ENCODE assay signal across 8 mouse cellular contexts in genomic region chr7:126897390-126898101, GRCm38 (mm10). TPM values are rescaled to one million over a fixed set of nuclear protein-coding genes. Genes with fewer than 3 reads are reported as not detected.
DNase-seq lines count a peak whose midpoint lies in the region; ATAC-seq and TF ChIP-seq lines count a peak whose summit lies in the region.

No protein-coding gene starts in this region.

- no peaks in the 10 kb centered on the region for H3K27me3 ChIP-seq in C2C12 (ENCODE audit: control insufficient read depth, insufficient read depth, insufficient read length)
- H3K27me3 ChIP-seq in forebrain, embryonic 15.5 days: no peaks in the 10 kb centered on the region
- no peaks in the 10 kb centered on the region for H3K27me3 ChIP-seq in lung, embryonic 14.5 days (ENCODE audit: insufficient read depth, low read length)
- H3K27me3 ChIP-seq in neural tube, embryonic 14.5 days (ENCODE audit: control insufficient read depth, insufficient read depth, low read length): no peaks in the 10 kb centered on the region

- WGBS in forebrain, embryonic 15.5 days: 24% methylated on average over 16 of the region's 16 CpGs
- WGBS in lung, embryonic 14.5 days: 24% methylated on average over 15 of the region's 16 CpGs
- 24% methylated on average over 16 of the region's 16 CpGs for WGBS in neural tube, embryonic 14.5 days

- peak overlapping the region; percentile 66 for H3K9ac ChIP-seq in forebrain, embryonic 15.5 days (replicated peaks)
- peak overlapping the region; percentile 77 for H3K9ac ChIP-seq in lung, embryonic 14.5 days
- H3K9ac ChIP-seq in neural tube, embryonic 14.5 days (replicated peaks; ENCODE audit: low read depth, low read length): peak overlapping the region; percentile 87

- no peaks in the 10 kb centered on the region for H3K79me3 ChIP-seq in C2C12 (ENCODE audit: low read depth)

- H3K79me2 ChIP-seq in C2C12 (ENCODE audit: control insufficient read depth, insufficient read depth): no peaks in the 10 kb centered on the region

- peak overlapping the region; percentile 73 for H3ac ChIP-seq in C2C12 (ENCODE audit: control insufficient read depth, insufficient read length, low read depth)

- no peak; the same call in 1 of the 2 replicates for ATAC-seq in forebrain, embryonic 15.5 days (replicated peaks)
- peak; percentile 49 for ATAC-seq in inflammation-experienced regulatory T-cells, adult 6 months
- ATAC-seq in lung, embryonic 14.5 days (ENCODE audit: insufficient read depth): no peak; the same call in 1 of the 2 replicates
- peak; percentile 44 for ATAC-seq in neural tube, embryonic 14.5 days (ENCODE audit: low read depth)

- no peaks in the 10 kb centered on the region for H3K9me3 ChIP-seq in forebrain, embryonic 15.5 days
- H3K9me3 ChIP-seq in lung, embryonic 14.5 days (ENCODE audit: low read depth, low read length): no peaks in the 10 kb centered on the region
- H3K9me3 ChIP-seq in neural tube, embryonic 14.5 days (ENCODE audit: control insufficient read depth, low read length): no peaks in the 10 kb centered on the region

- peak; percentile 83 for DNase-seq in MEL-GATA-1-ER (ENCODE audit: extremely low read depth, low read depth)
- DNase-seq in lung, embryonic 14.5 days: peak; percentile 39
- no peak for DNase-seq in ovary, adult 18-20 months (ENCODE audit: low spot score)
- DNase-seq in right cerebral cortex, adult 18-20 months: no peak

- peak overlapping the region; percentile 50 for H3K4me2 ChIP-seq in forebrain, embryonic 15.5 days (replicated peaks)
- H3K4me2 ChIP-seq in lung, embryonic 14.5 days: peak overlapping the region; percentile 95
- peak overlapping the region; percentile 78 for H3K4me2 ChIP-seq in neural tube, embryonic 14.5 days (ENCODE audit: low read depth, low read length)

- H3K4me1 ChIP-seq in forebrain, embryonic 15.5 days: peaks cover 16% of the 10 kb centered on the region
- H3K4me1 ChIP-seq in lung, embryonic 14.5 days (ENCODE audit: insufficient read depth): peaks cover 10% of the 10 kb centered on the region
- peaks cover 11% of the 10 kb centered on the region; the same call in 1 of the 2 replicates for H3K4me1 ChIP-seq in neural tube, embryonic 14.5 days (ENCODE audit: control insufficient read depth, insufficient read depth, low read length)

- TF ChIP-seq CTCF in C2C12 (IDR thresholded peaks at IDR 0.05; ENCODE audit: control insufficient read depth, insufficient read depth, insufficient read length): no peak
- TF ChIP-seq CTCF in lung, embryonic 14.5 days (IDR thresholded peaks at IDR 0.05; ENCODE audit: low read depth): no peak

- peak overlapping the region; percentile 82 for H3K27ac ChIP-seq in forebrain, embryonic 15.5 days (replicated peaks)
- peak overlapping the region; percentile 60; the same call in 1 of the 2 replicates for H3K27ac ChIP-seq in lung, embryonic 14.5 days (ENCODE audit: low read depth)
- peak overlapping the region; percentile 91 for H3K27ac ChIP-seq in neural tube, embryonic 14.5 days (ENCODE audit: low read depth, low read length)

- H3K4me3 ChIP-seq in C2C12 (ENCODE audit: insufficient read depth, poor library complexity, severe bottlenecking): peak overlapping the region; percentile 34
- peak overlapping the region; percentile 57 for H3K4me3 ChIP-seq in forebrain, embryonic 15.5 days
- H3K4me3 ChIP-seq in lung, embryonic 14.5 days (ENCODE audit: low read depth, low read length): peak overlapping the region; percentile 71
- peak overlapping the region; percentile 66 for H3K4me3 ChIP-seq in neural tube, embryonic 14.5 days (ENCODE audit: low read depth, low read length)

- no peaks in the 10 kb centered on the region for H3K36me3 ChIP-seq in C2C12 (ENCODE audit: control insufficient read depth, insufficient read depth)
- H3K36me3 ChIP-seq in forebrain, embryonic 15.5 days: no peaks in the 10 kb centered on the region
- H3K36me3 ChIP-seq in lung, embryonic 14.5 days (ENCODE audit: insufficient read depth): no peaks in the 10 kb centered on the region
- H3K36me3 ChIP-seq in neural tube, embryonic 14.5 days (ENCODE audit: control insufficient read depth, insufficient read depth, low read length): no peaks in the 10 kb centered on the region

TF ChIP-seq in C2C12, 6 proteins besides CTCF, POLR2A, EP300 and RAD21:
- TF ChIP-seq MYOG (IDR thresholded peaks at IDR 0.05; ENCODE audit: control insufficient read depth, extremely low read depth, insufficient read length): no peak
- TF ChIP-seq USF1 (IDR thresholded peaks at IDR 0.05; ENCODE audit: low read depth): no peak
- TF ChIP-seq FOSL1 (IDR thresholded peaks at IDR 0.05; ENCODE audit: insufficient read depth, low read length, poor library complexity, severe bottlenecking): no peak
- no peak for TF ChIP-seq MAX (IDR thresholded peaks at IDR 0.05)
- TF ChIP-seq MYOD1 (IDR thresholded peaks at IDR 0.05; ENCODE audit: control insufficient read depth, insufficient read length, low read depth): no peak
- no peak for TF ChIP-seq CEBPB (IDR thresholded peaks at IDR 0.05; ENCODE audit: low read depth)
TF ChIP-seq in C2C12: peak in this region for 0.

RNA-seq across cellular contexts. Expression of gene Taok2, which starts 13.0 kb away (rescaled TPM):
- polyA plus RNA-seq in C2C12 (2012; fragmentation: generic; extraction: Trizol): 27.9 TPM
- 54.1 and 56.8 TPM in 2 replicates for polyA plus RNA-seq in forebrain, embryonic 15.5 days (2015; fragmentation: Nextera tagmentation; extraction: Ambion mirVana)
- polyA plus RNA-seq in inflammation-experienced regulatory T-cells, adult 6 months (2017; shearing (Covaris generic)): 10 to 100 TPM; 16.8 to 20.3 (median 19.6) TPM
- polyA plus RNA-seq in lung, embryonic 14.5 days (2014; fragmentation: Nextera tagmentation; extraction: Ambion mirVana): 34.8 and 40.1 TPM in 2 replicates
- 28.9 and 36.5 TPM in 2 replicates for polyA plus RNA-seq in neural tube, embryonic 14.5 days (2014; fragmentation: Nextera tagmentation; extraction: Ambion mirVana)

RNA-seq across cellular contexts. Expression of gene Tmem219, which starts 25.2 kb away (rescaled TPM):
- polyA plus RNA-seq in C2C12 (2012; fragmentation: generic; extraction: Trizol): 26.7 TPM
- 36.2 and 38.6 TPM in 2 replicates for polyA plus RNA-seq in forebrain, embryonic 15.5 days (2015; fragmentation: Nextera tagmentation; extraction: Ambion mirVana)
- 10 to 100 TPM; 36.8 to 69.8 (median 47.7) TPM for polyA plus RNA-seq in inflammation-experienced regulatory T-cells, adult 6 months (2017; shearing (Covaris generic))
- polyA plus RNA-seq in lung, embryonic 14.5 days (2014; fragmentation: Nextera tagmentation; extraction: Ambion mirVana): 26.7 and 31.5 TPM in 2 replicates
- 29.4 and 32.2 TPM in 2 replicates for polyA plus RNA-seq in neural tube, embryonic 14.5 days (2014; fragmentation: Nextera tagmentation; extraction: Ambion mirVana)

RNA-seq across cellular contexts. Expression of gene Kctd13, which starts 31.1 kb away (rescaled TPM):
- polyA plus RNA-seq in C2C12 (2012; fragmentation: generic; extraction: Trizol): 18.3 TPM
- polyA plus RNA-seq in forebrain, embryonic 15.5 days (2015; fragmentation: Nextera tagmentation; extraction: Ambion mirVana): 132 and 136 TPM in 2 replicates
- 1 to 10 TPM; 6.1 to 7.9 (median 6.3) TPM for polyA plus RNA-seq in inflammation-experienced regulatory T-cells, adult 6 months (2017; shearing (Covaris generic))
- 12.1 and 15.7 TPM in 2 replicates for polyA plus RNA-seq in lung, embryonic 14.5 days (2014; fragmentation: Nextera tagmentation; extraction: Ambion mirVana)
- polyA plus RNA-seq in neural tube, embryonic 14.5 days (2014; fragmentation: Nextera tagmentation; extraction: Ambion mirVana): 92.9 and 103 TPM in 2 replicates

RNA-seq across cellular contexts. Expression of gene Ino80e, which starts 35.4 kb away (rescaled TPM):
- 105 TPM for polyA plus RNA-seq in C2C12 (2012; fragmentation: generic; extraction: Trizol)
- 86.2 and 98.8 TPM in 2 replicates for polyA plus RNA-seq in forebrain, embryonic 15.5 days (2015; fragmentation: Nextera tagmentation; extraction: Ambion mirVana)
- 10 to 100 TPM; 63.0 to 88.4 (median 68.7) TPM for polyA plus RNA-seq in inflammation-experienced regulatory T-cells, adult 6 months (2017; shearing (Covaris generic))
- 92.9 and 99.7 TPM in 2 replicates for polyA plus RNA-seq in lung, embryonic 14.5 days (2014; fragmentation: Nextera tagmentation; extraction: Ambion mirVana)
- polyA plus RNA-seq in neural tube, embryonic 14.5 days (2014; fragmentation: Nextera tagmentation; extraction: Ambion mirVana): 86.7 and 92.4 TPM in 2 replicates

RNA-seq across cellular contexts. Expression of gene Hirip3, which starts 35.8 kb away (rescaled TPM):
- polyA plus RNA-seq in C2C12 (2012; fragmentation: generic; extraction: Trizol): 53.9 TPM
- polyA plus RNA-seq in forebrain, embryonic 15.5 days (2015; fragmentation: Nextera tagmentation; extraction: Ambion mirVana): 30.7 and 31.8 TPM in 2 replicates
- 10 to 100 TPM; 11.2 to 19.3 (median 18.2) TPM for polyA plus RNA-seq in inflammation-experienced regulatory T-cells, adult 6 months (2017; shearing (Covaris generic))
- polyA plus RNA-seq in lung, embryonic 14.5 days (2014; fragmentation: Nextera tagmentation; extraction: Ambion mirVana): 19.9 and 26.7 TPM in 2 replicates
- 11.0 and 15.2 TPM in 2 replicates for polyA plus RNA-seq in neural tube, embryonic 14.5 days (2014; fragmentation: Nextera tagmentation; extraction: Ambion mirVana)

Comparison
In these comparisons a context has a peak if more than half of its experiments do, and no peak if none do; other contexts are left out.
1. DNase-seq: peak in MEL-GATA-1-ER (single experiment) and lung, embryonic 14.5 days (single experiment); none in ovary, adult 18-20 months (single experiment) and right cerebral cortex, adult 18-20 months (single experiment).
2. ATAC-seq: peak in inflammation-experienced regulatory T-cells, adult 6 months (single experiment) and neural tube, embryonic 14.5 days (single experiment); none in forebrain, embryonic 15.5 days (single experiment) and lung, embryonic 14.5 days (single experiment).
3. Peak in every context shown above with its lines, with median percentiles within 50 percentile points of each other: H3K4me3 ChIP-seq, H3K27ac ChIP-seq, H3K4me2 ChIP-seq and H3K9ac ChIP-seq.